Mouse (Mus musculus) forebrain, embryonic 16.5 days (tissue): ENCODE data around the gene Rcor1. TPM values are rescaled to one million over a fixed set of nuclear protein-coding genes. Genes with fewer than 3 reads are reported as not detected.

Source experiments
- ATAC-seq: fragments of 200-750 bp; cut with Nextera tagmentation; 2 replicates; pipeline ENCODE4 v1.8.0; 2017; ENCODE audit warnings: mild to moderate bottlenecking, moderate library complexity
- H3K27ac ChIP-seq: fragments of 300-500 bp; sonication (generic); 2 replicates; pipeline ENCODE4 v1.5.1; 2014; ENCODE audit warnings: low read length, control low read depth
- H3K27me3 ChIP-seq: fragments of 300-500 bp; sonication (generic); replicated peaks from 2 replicates; pipeline ENCODE4 v1.6.1; 2014; ENCODE audit warnings: low read length; ENCODE audit not compliant: control insufficient read depth, insufficient read depth
- H3K36me3 ChIP-seq: fragments of 300-500 bp; sonication (generic); 2 replicates; pipeline ENCODE4 v1.6.1; 2014; ENCODE audit not compliant: control insufficient read depth, insufficient read depth
- H3K4me1 ChIP-seq: fragments of 300-500 bp; sonication (generic); replicated peaks from 2 replicates; pipeline ENCODE4 v1.6.1; 2014; ENCODE audit warnings: low read length; ENCODE audit not compliant: control insufficient read depth, insufficient read depth
- H3K4me2 ChIP-seq: fragments of 300-500 bp; sonication (generic); 2 replicates; pipeline ENCODE4 v1.6.1; 2014; ENCODE audit warnings: mild to moderate bottlenecking, low read length, control low read depth
- H3K4me3 ChIP-seq: fragments of 300-500 bp; sonication (generic); replicated peaks from 2 replicates; pipeline ENCODE4 v1.5.1; 2014; ENCODE audit warnings: mild to moderate bottlenecking, low read length, control low read depth
- H3K9ac ChIP-seq: fragments of 300-500 bp; sonication (generic); replicated peaks from 2 replicates; pipeline ENCODE4 v1.6.1; 2014; ENCODE audit warnings: low read depth, low read length, control low read depth
- H3K9me3 ChIP-seq: fragments of 300-500 bp; sonication (generic); 2 replicates; pipeline ENCODE4 v1.6.1; 2016; ENCODE audit warnings: low read length; ENCODE audit not compliant: control insufficient read depth
- WGBS: fragments of 180-500 bp; shearing (Covaris S2); extraction: QIAGEN DNeasy Blood & Tissue Kit; methylation state at CpG from one replicate; pipeline ENCODE4 v1.1.7; 2014; 5-methylcytosine and 5-hydroxymethylcytosine counted together
- polyA plus RNA-seq: library from polyadenylated mRNA; unstranded; fragments of >200 nt; fragmentation: Nextera tagmentation; extraction: Ambion mirVana; gene quantifications from 2 replicates; pipeline ENCODE4 v1.2.1, GENCODE M21; 2015

Gene Rcor1
- polyA plus RNA-seq, 1 experiment from 2014 or later: 7.6 TPM

DNA sequence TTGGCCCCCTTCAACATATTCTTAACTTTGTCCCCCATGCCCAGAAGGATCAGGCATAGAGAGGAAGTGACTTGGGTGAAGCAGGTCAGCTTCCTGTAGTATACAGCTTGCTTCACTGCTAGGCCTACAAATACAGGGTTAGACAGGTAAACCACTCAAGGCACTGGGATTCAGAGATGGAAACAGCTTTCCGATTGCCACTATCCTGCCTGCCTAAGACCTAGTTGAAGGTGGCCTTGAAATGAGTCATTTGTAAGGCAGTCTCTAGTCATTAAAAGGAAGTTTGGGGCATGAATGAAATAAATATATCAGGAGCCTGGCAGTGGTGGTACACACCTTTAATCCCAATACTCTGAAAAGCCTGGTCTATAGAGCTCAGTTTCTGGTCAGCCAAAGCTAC, 47.9 kb downstream of the Rcor1 start:
- no peak for ATAC-seq

DNA sequence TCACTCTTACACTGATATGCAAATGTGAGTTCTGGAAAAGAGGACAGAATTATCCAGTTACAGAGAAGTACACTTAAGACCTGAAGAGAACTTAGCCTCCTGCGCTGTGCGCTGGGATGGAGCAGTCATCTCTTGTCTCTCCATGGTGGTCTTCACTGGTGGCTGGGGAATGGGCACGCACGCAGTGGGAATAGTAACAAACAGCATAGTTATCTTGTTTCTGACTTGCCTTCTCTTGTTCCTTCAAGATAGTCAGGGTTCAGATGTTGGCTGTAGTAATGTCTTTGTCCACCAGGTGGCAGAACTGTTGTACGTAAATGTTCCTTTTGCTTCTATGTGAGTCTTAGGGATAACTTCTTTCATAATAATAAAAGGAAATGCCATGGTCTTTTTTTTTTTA, 49.0 kb downstream of the Rcor1 start:
- peak; percentile 40 for ATAC-seq
- WGBS: 32% methylated on average over 5 of the region's 5 CpGs
- no peaks in the 10 kb centered on the region for H3K9me3 ChIP-seq

More for the DNA sequence above, 47.9 kb downstream of the Rcor1 start:
- H3K27me3 ChIP-seq: no peaks in the 10 kb centered on the region
- no peak overlapping the region for H3K27ac ChIP-seq
- 97% methylated on average over 1 of the region's 1 CpGs for WGBS
- H3K4me1 ChIP-seq: peaks cover 8% of the 10 kb centered on the region
- no peak overlapping the region for H3K4me2 ChIP-seq
- no peak overlapping the region for H3K9ac ChIP-seq
- H3K4me3 ChIP-seq: no peak overlapping the region
- peaks cover 4% of the 10 kb centered on the region; the same call in 1 of the 2 replicates for H3K36me3 ChIP-seq
- no peaks in the 10 kb centered on the region for H3K9me3 ChIP-seq

DNA sequence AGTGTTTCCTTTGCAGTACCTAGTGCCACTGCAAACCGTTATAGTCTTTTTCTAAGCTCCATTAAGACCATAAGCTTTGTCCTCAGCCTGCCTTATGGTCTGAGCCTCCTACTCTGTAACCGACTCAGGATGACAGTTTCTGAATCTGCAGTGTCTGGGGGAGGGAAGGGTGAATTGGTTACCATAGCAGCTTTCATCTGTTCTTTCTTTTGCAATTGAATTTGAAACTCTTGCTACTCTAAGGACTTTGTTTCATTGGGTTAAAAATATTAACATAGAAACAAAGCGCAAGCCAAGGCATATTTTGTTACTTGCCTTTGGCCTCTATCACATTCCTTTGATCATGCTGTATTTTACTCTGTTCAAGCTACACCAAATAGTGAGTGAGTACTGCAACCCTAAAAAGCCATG, 49.6 kb downstream of the Rcor1 start:
- Histone ChIP-seq H3K4me2 (no peak overlapping the region), H3K4me3 (no peak overlapping the region), H3K9me3 (no peaks in the 10 kb centered on the region), H3K36me3 (peaks cover 4% of the 10 kb centered on the region; the same call in 1 of the 2 replicates), H3K4me1 (peaks cover 8% of the 10 kb centered on the region), H3K27me3 (no peaks in the 10 kb centered on the region), H3K9ac (no peak overlapping the region), H3K27ac (no peak overlapping the region)
- WGBS: 51% methylated on average over 3 of the region's 3 CpGs
- no peak for ATAC-seq

More for the DNA sequence above, 49.0 kb downstream of the Rcor1 start:
- H3K36me3 ChIP-seq: peaks cover 4% of the 10 kb centered on the region; the same call in 1 of the 2 replicates
- H3K9ac ChIP-seq: no peak overlapping the region
- peaks cover 8% of the 10 kb centered on the region for H3K4me1 ChIP-seq
- no peak overlapping the region for H3K4me2 ChIP-seq
- H3K27me3 ChIP-seq: no peaks in the 10 kb centered on the region
- H3K27ac ChIP-seq: no peak overlapping the region
- no peak overlapping the region for H3K4me3 ChIP-seq

DNA sequence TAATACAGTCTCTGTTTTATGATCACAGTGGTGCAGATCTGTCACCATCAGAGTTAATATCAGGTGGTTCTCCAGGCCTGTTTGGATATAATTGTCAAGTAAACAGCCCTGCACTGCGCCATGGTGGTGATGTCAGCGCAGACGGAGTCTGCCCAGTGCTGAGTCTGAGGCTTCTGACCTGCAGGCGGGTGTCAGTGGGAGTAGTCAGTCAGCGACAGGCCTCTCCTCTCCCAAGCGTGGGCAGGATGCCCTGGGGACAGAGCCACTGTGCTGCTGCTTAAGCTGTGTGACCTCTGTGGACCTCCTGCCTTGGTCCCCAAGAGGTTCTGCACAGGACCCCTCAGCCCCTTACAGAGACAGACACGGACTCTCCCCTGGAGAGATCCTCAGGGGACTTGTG, 50.0 kb downstream of the Rcor1 start:
- H3K27me3 ChIP-seq: no peaks in the 10 kb centered on the region
- H3K4me1 ChIP-seq: peaks cover 8% of the 10 kb centered on the region
- H3K9ac ChIP-seq: 0 out of 2 replicates have a peak overlapping the region, but pooled peaks have one; percentile 18
- no peak for ATAC-seq
- H3K27ac ChIP-seq: no peak overlapping the region; the same call in 1 of the 2 replicates
- peaks cover 4% of the 10 kb centered on the region; the same call in 1 of the 2 replicates for H3K36me3 ChIP-seq
- no peaks in the 10 kb centered on the region for H3K9me3 ChIP-seq
- no peak overlapping the region for H3K4me3 ChIP-seq
- 77% methylated on average over 7 of the region's 7 CpGs for WGBS
- H3K4me2 ChIP-seq: no peak overlapping the region

DNA sequence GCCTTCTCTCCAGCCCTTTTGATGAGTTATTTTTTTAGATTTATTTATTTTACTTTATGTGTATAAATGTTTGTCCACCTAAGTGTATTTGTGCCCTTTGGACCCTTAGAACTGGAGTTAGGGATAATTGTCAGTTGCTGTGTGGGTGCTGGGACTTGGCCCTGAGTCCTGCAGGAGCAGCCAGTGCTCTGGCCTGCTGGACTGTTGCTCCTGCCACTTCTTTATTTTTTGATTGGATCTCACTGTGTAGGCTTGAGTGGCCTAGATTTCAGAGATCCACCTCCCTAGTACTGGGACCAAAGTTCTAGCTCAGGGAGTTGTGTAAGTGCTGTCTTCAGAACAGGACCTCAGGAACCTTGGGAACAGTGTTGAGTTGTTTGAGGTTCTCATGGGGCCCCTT, 51.6 kb downstream of the Rcor1 start:
- peaks cover 8% of the 10 kb centered on the region for H3K4me1 ChIP-seq
- no peak overlapping the region for H3K9ac ChIP-seq
- no peak overlapping the region for H3K27ac ChIP-seq
- 0 out of 2 replicates have a peak, but pooled peaks cover 3% of the 10 kb centered on the region for H3K36me3 ChIP-seq
- no peak overlapping the region for H3K4me2 ChIP-seq
- H3K9me3 ChIP-seq: no peaks in the 10 kb centered on the region
- no peak for ATAC-seq
- H3K27me3 ChIP-seq: no peaks in the 10 kb centered on the region
- no peak overlapping the region for H3K4me3 ChIP-seq

GRCm38 (mm10) chr12:111091981-111092380, 52.8 kb downstream of the Rcor1 start:
- Histone ChIP-seq H3K36me3 (0 out of 2 replicates have a peak, but pooled peaks cover 3% of the 10 kb centered on the region), H3K9ac (no peak overlapping the region), H3K4me1 (peaks cover 8% of the 10 kb centered on the region), H3K4me3 (no peak overlapping the region), H3K27ac (no peak overlapping the region), H3K9me3 (no peaks in the 10 kb centered on the region), H3K27me3 (no peaks in the 10 kb centered on the region), H3K4me2 (no peak overlapping the region)
- ATAC-seq: no peak
- 69% methylated on average over 10 of the region's 10 CpGs for WGBS

GRCm38 (mm10) chr12:111094073-111094472, 54.9 kb downstream of the Rcor1 start:
- no peaks in the 10 kb centered on the region for H3K9me3 ChIP-seq
- no peak overlapping the region for H3K4me2 ChIP-seq

GRCm38 (mm10) chr12:111095086-111095485, 55.9 kb downstream of the Rcor1 start:
- 0 out of 2 replicates have a peak, but pooled peaks cover 3% of the 10 kb centered on the region for H3K36me3 ChIP-seq
- H3K27me3 ChIP-seq: no peaks in the 10 kb centered on the region
- ATAC-seq: no peak
- H3K9me3 ChIP-seq: no peaks in the 10 kb centered on the region
- no peak overlapping the region for H3K9ac ChIP-seq
- H3K4me1 ChIP-seq: no peaks in the 10 kb centered on the region
- WGBS: 93% methylated on average over 6 of the region's 6 CpGs
- H3K27ac ChIP-seq: no peak overlapping the region
- no peak overlapping the region for H3K4me3 ChIP-seq
- no peak overlapping the region for H3K4me2 ChIP-seq

More at GRCm38 (mm10) chr12:111094073-111094472, 54.9 kb downstream of the Rcor1 start:
- no peaks in the 10 kb centered on the region for H3K27me3 ChIP-seq
- WGBS: 91% methylated on average over 5 of the region's 5 CpGs
- H3K36me3 ChIP-seq: 0 out of 2 replicates have a peak, but pooled peaks cover 3% of the 10 kb centered on the region
- H3K4me1 ChIP-seq: peaks cover 2% of the 10 kb centered on the region; the same call in 1 of the 2 replicates
- ATAC-seq: no peak
- H3K9ac ChIP-seq: no peak overlapping the region
- H3K27ac ChIP-seq: no peak overlapping the region
- no peak overlapping the region for H3K4me3 ChIP-seq

DNA sequence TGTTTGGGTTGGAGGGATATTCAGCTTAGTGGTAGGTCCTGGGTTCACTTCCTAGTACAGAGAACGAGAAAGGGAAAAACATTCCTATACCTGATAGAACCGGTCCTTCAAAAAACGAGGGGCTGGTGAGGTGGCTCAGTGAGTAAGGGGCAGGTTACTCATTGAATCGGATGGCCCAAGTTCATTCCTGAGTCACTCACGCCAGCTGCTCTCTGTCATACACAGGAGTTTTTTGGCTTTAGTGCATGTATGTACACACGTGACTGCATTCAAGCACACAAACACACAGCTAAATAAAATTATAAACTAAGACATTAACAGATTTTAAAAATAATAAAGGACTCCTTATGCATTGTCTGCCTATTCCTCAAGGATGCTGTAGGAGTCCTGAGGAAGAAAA, 57.1 kb downstream of the Rcor1 start:
- WGBS: 95% methylated on average over 6 of the region's 6 CpGs
- Histone ChIP-seq H3K4me2 (no peak overlapping the region), H3K27ac (no peak overlapping the region), H3K9ac (no peak overlapping the region), H3K4me3 (no peak overlapping the region), H3K36me3 (0 out of 2 replicates have a peak, but pooled peaks cover 3% of the 10 kb centered on the region), H3K4me1 (no peaks in the 10 kb centered on the region), H3K9me3 (no peaks in the 10 kb centered on the region), H3K27me3 (no peaks in the 10 kb centered on the region)
- no peak for ATAC-seq

DNA sequence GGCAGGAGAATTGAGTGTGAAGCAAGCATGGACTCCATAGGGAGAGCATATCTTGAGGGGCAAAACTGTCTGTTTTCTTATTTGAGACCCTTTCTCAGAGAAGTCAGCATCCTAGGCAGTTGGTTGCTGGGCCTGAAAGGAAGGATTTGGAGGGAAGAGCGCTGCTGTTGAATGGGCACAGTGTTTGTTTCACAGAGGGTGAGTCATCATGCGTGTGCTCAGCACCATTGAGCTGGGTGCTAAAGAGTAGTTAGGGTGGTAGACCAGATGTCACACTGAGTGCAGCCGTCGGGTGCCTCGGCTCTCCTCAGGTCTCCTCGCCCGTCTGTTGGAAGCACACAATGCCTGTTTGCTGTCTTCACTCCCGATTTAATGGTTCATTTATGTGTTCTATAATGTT, 57.9 kb downstream of the Rcor1 start:
- no peak for ATAC-seq
- H3K27me3 ChIP-seq: no peaks in the 10 kb centered on the region
- no peak overlapping the region for H3K27ac ChIP-seq
- H3K9me3 ChIP-seq: no peaks in the 10 kb centered on the region
- H3K4me1 ChIP-seq: no peaks in the 10 kb centered on the region
- 97% methylated on average over 8 of the region's 8 CpGs for WGBS
- 0 out of 2 replicates have a peak, but pooled peaks cover 5% of the 10 kb centered on the region for H3K36me3 ChIP-seq
- no peak overlapping the region for H3K4me2 ChIP-seq
- no peak overlapping the region for H3K9ac ChIP-seq
- H3K4me3 ChIP-seq: no peak overlapping the region
